Mouse (Mus musculus): ENCODE data around the gene Rps27l. TPM values are rescaled to one million over a fixed set of nuclear protein-coding genes. Genes with fewer than 3 reads are reported as not detected.

The Rps27l gene
- polyA plus RNA-seq, 1 experiment, result 1,028 TPM

DNA sequence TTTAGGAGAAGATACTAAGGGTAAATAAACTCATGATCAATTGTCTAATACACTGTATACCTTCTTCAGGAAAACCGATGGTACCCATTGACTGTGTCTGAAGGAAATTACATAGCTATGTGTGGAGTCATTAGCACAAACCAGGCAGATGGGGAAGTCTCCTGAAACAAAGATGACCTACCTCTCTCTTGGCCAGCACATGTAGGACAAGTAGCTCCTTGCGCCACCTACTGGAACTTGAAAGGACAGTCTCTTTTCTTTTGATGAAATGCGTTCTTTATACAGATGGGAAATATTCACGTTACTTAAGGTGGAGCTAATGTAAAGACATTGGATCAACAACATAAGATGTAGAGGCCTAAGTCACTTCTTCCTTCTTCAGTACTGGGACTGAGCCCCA, 7.0 kb upstream of the Rps27l start:
- no peak overlapping the region for H3K4me3 ChIP-seq (ENCODE audit: insufficient read depth, poor library complexity, severe bottlenecking)
- no peaks in the 10 kb centered on the region for H3K79me3 ChIP-seq (ENCODE audit: low read depth)
- TF ChIP-seq FOSL1 (IDR thresholded peaks at IDR 0.05; ENCODE audit: insufficient read depth, low read length, poor library complexity, severe bottlenecking) (no peak), CTCF (IDR thresholded peaks at IDR 0.05; ENCODE audit: control insufficient read depth, insufficient read depth, insufficient read length) (no peak), CEBPB (IDR thresholded peaks at IDR 0.05; ENCODE audit: low read depth) (no peak), MYOG (IDR thresholded peaks at IDR 0.05; ENCODE audit: control insufficient read depth, extremely low read depth, insufficient read length) (no peak), USF1 (IDR thresholded peaks at IDR 0.05; ENCODE audit: low read depth) (no peak), MYOD1 (IDR thresholded peaks at IDR 0.05; ENCODE audit: control insufficient read depth, insufficient read length, low read depth) (no peak), MAX (IDR thresholded peaks at IDR 0.05) (no peak)
- no peaks in the 10 kb centered on the region for H3K79me2 ChIP-seq (ENCODE audit: control insufficient read depth, insufficient read depth)
- no peaks in the 10 kb centered on the region for H3K27me3 ChIP-seq (ENCODE audit: control insufficient read depth, insufficient read depth, insufficient read length)
- no peaks in the 10 kb centered on the region for H3K36me3 ChIP-seq (ENCODE audit: control insufficient read depth, insufficient read depth)
- H3ac ChIP-seq (ENCODE audit: control insufficient read depth, insufficient read length, low read depth), result no peak overlapping the region

DNA sequence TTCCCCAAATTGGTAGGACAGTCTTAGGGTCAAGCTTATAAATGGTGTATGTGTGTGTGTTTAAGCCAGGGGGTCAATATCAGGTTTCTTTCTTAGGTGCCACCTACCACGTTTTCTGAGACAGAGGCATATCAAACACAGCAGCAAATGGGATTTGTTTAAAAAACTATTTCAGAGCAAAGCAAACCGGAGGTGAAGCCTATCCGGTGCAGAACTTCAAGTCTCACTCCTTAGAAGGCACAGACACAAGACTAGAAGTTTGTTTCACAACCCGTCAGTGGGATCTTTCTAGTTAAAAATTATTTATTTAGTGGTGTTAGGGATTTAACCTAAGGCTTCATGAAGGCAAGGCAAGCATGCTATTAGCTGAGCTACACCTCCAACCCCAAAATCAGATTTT, 725 bp upstream of the Rps27l start:
- peaks cover 12% of the 10 kb centered on the region for H3K79me3 ChIP-seq (ENCODE audit: low read depth)
- H3K4me3 ChIP-seq (ENCODE audit: insufficient read depth, poor library complexity, severe bottlenecking), result no peak overlapping the region
- no peaks in the 10 kb centered on the region for H3K27me3 ChIP-seq (ENCODE audit: control insufficient read depth, insufficient read depth, insufficient read length)
- peak overlapping the region; percentile 75 for H3ac ChIP-seq (ENCODE audit: control insufficient read depth, insufficient read length, low read depth)
- peaks cover 34% of the 10 kb centered on the region for H3K36me3 ChIP-seq (ENCODE audit: control insufficient read depth, insufficient read depth)
- peaks cover 21% of the 10 kb centered on the region for H3K79me2 ChIP-seq (ENCODE audit: control insufficient read depth, insufficient read depth)
- no peak for TF ChIP-seq MAX (IDR thresholded peaks at IDR 0.05)
- no peak for TF ChIP-seq MYOD1 (IDR thresholded peaks at IDR 0.05; ENCODE audit: control insufficient read depth, insufficient read length, low read depth)
- no peak for TF ChIP-seq CTCF (IDR thresholded peaks at IDR 0.05; ENCODE audit: control insufficient read depth, insufficient read depth, insufficient read length)
- no peak for TF ChIP-seq CEBPB (IDR thresholded peaks at IDR 0.05; ENCODE audit: low read depth)
- TF ChIP-seq MYOG (IDR thresholded peaks at IDR 0.05; ENCODE audit: control insufficient read depth, extremely low read depth, insufficient read length), result no peak
- TF ChIP-seq FOSL1 (IDR thresholded peaks at IDR 0.05; ENCODE audit: insufficient read depth, low read length, poor library complexity, severe bottlenecking), result no peak
- TF ChIP-seq USF1 (IDR thresholded peaks at IDR 0.05; ENCODE audit: low read depth), result no peak

DNA sequence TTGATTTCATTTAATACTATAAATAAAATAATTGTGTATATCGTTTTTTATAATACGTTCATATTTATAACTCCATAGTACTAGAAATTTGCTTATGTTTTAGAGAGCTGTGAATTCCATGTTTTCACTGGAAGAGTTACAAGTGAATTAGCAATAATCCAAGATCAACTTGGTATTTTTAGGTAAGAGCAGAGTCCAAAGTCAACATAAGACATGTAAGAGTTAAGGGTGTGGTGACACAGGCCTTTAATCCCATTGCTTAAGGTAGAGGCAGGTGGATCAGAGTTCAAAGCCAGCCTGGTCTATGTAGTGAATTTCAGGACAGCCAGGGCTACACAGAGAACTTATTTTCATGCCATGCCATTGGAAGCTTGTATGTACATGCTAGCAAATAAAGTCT, 2.6 kb downstream of the Rps27l start:
- peaks cover 12% of the 10 kb centered on the region for H3K79me3 ChIP-seq (ENCODE audit: low read depth)
- H3K27me3 ChIP-seq (ENCODE audit: control insufficient read depth, insufficient read depth, insufficient read length), result no peaks in the 10 kb centered on the region
- H3ac ChIP-seq (ENCODE audit: control insufficient read depth, insufficient read length, low read depth), result no peak overlapping the region
- H3K79me2 ChIP-seq (ENCODE audit: control insufficient read depth, insufficient read depth), result peaks cover 21% of the 10 kb centered on the region
- no peak for TF ChIP-seq FOSL1 (IDR thresholded peaks at IDR 0.05; ENCODE audit: insufficient read depth, low read length, poor library complexity, severe bottlenecking)
- TF ChIP-seq MYOD1 (IDR thresholded peaks at IDR 0.05; ENCODE audit: control insufficient read depth, insufficient read length, low read depth), result no peak
- TF ChIP-seq CEBPB (IDR thresholded peaks at IDR 0.05; ENCODE audit: low read depth), result no peak
- no peak for TF ChIP-seq MYOG (IDR thresholded peaks at IDR 0.05; ENCODE audit: control insufficient read depth, extremely low read depth, insufficient read length)
- TF ChIP-seq MAX (IDR thresholded peaks at IDR 0.05), result no peak
- no peak for TF ChIP-seq CTCF (IDR thresholded peaks at IDR 0.05; ENCODE audit: control insufficient read depth, insufficient read depth, insufficient read length)
- no peak for TF ChIP-seq USF1 (IDR thresholded peaks at IDR 0.05; ENCODE audit: low read depth)
- peaks cover 34% of the 10 kb centered on the region for H3K36me3 ChIP-seq (ENCODE audit: control insufficient read depth, insufficient read depth)
- no peak overlapping the region for H3K4me3 ChIP-seq (ENCODE audit: insufficient read depth, poor library complexity, severe bottlenecking)

DNA sequence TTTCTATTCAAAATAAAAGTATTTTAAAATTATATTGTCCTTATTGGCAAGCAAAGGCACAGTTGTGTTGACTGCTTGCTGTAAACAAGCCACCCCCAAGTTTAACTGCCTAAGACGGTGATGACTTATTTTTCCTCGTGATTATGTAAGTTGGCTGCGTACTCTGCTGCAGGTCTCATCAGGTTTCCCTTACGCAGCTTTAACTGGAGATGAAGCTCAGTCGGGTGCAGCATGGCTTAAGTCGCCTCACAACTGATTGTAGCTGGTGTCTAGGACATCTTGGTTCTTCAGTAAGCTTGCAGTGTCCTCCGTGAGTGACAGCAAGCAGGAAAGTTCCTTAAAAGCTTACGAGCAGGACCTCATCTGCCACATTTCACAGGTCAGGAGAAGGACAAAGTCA, 6.4 kb downstream of the Rps27l start:
- no peaks in the 10 kb centered on the region for H3K27me3 ChIP-seq (ENCODE audit: control insufficient read depth, insufficient read depth, insufficient read length)
- peaks cover 1% of the 10 kb centered on the region for H3K79me3 ChIP-seq (ENCODE audit: low read depth)
- peaks cover 7% of the 10 kb centered on the region for H3K79me2 ChIP-seq (ENCODE audit: control insufficient read depth, insufficient read depth)
- no peak overlapping the region for H3K4me3 ChIP-seq (ENCODE audit: insufficient read depth, poor library complexity, severe bottlenecking)
- H3K36me3 ChIP-seq (ENCODE audit: control insufficient read depth, insufficient read depth), result peaks cover 28% of the 10 kb centered on the region
- TF ChIP-seq CEBPB (IDR thresholded peaks at IDR 0.05; ENCODE audit: low read depth), result no peak
- TF ChIP-seq MYOG (IDR thresholded peaks at IDR 0.05; ENCODE audit: control insufficient read depth, extremely low read depth, insufficient read length), result no peak
- TF ChIP-seq MAX (IDR thresholded peaks at IDR 0.05), result no peak
- no peak for TF ChIP-seq USF1 (IDR thresholded peaks at IDR 0.05; ENCODE audit: low read depth)
- no peak for TF ChIP-seq MYOD1 (IDR thresholded peaks at IDR 0.05; ENCODE audit: control insufficient read depth, insufficient read length, low read depth)
- TF ChIP-seq CTCF (IDR thresholded peaks at IDR 0.05; ENCODE audit: control insufficient read depth, insufficient read depth, insufficient read length), result no peak
- no peak overlapping the region for H3ac ChIP-seq (ENCODE audit: control insufficient read depth, insufficient read length, low read depth)

DNA sequence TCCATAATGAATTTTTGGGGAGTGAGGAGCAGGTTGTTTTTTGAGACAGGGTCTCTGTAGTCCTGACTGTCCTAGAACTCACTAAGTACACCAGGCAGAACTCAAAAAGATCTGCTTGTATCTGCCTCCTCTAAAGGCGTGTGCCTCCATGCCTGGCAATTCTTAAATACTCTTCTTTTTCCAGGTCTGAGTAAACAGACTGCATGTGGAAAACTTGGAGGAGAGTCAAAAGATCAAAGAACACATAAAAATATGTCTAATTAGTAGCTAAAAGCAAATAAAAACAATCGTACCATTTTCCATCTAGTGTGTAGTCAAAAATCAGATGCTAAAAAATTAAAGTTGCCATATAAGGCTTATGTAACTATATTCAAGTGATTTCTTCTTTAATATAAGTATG, 7.0 kb downstream of the Rps27l start:
- Histone ChIP-seq H3K36me3 (ENCODE audit: control insufficient read depth, insufficient read depth) (peaks cover 23% of the 10 kb centered on the region), H3K79me2 (ENCODE audit: control insufficient read depth, insufficient read depth) (peaks cover 6% of the 10 kb centered on the region)

DNA sequence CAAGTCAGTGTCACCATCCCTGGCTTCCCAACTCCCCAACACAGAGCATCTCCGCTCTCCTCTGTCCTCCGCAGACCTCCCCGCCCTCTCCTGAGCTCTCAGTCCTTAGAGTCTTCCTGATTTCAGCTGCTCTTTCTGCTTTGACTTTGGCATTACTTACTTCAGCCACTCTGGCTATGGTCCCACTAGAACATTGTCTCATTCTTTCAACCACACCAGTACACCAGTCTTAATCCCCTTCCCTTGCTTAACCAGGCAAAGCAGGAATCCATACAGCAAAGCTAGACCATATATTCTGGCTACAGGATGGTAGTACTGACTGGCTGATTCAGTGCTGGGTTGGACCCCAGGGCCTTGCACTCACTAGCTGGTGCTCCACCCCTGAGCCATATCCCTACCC, 11.6 kb downstream of the Rps27l start:
- H3K79me3 ChIP-seq (ENCODE audit: low read depth), result no peaks in the 10 kb centered on the region
- no peaks in the 10 kb centered on the region for H3K27me3 ChIP-seq (ENCODE audit: control insufficient read depth, insufficient read depth, insufficient read length)
- H3K79me2 ChIP-seq (ENCODE audit: control insufficient read depth, insufficient read depth), result no peaks in the 10 kb centered on the region
- peaks cover 3% of the 10 kb centered on the region for H3K36me3 ChIP-seq (ENCODE audit: control insufficient read depth, insufficient read depth)
- TF ChIP-seq MYOG (IDR thresholded peaks at IDR 0.05; ENCODE audit: control insufficient read depth, extremely low read depth, insufficient read length) (no peak), USF1 (IDR thresholded peaks at IDR 0.05; ENCODE audit: low read depth) (no peak), MYOD1 (IDR thresholded peaks at IDR 0.05; ENCODE audit: control insufficient read depth, insufficient read length, low read depth) (no peak), MAX (IDR thresholded peaks at IDR 0.05) (no peak), CEBPB (IDR thresholded peaks at IDR 0.05; ENCODE audit: low read depth) (no peak), FOSL1 (IDR thresholded peaks at IDR 0.05; ENCODE audit: insufficient read depth, low read length, poor library complexity, severe bottlenecking) (no peak), CTCF (IDR thresholded peaks at IDR 0.05; ENCODE audit: control insufficient read depth, insufficient read depth, insufficient read length) (no peak)
- H3ac ChIP-seq (ENCODE audit: control insufficient read depth, insufficient read length, low read depth), result no peak overlapping the region
- H3K4me3 ChIP-seq (ENCODE audit: insufficient read depth, poor library complexity, severe bottlenecking), result no peak overlapping the region

More for the DNA sequence above, 7.0 kb downstream of the Rps27l start:
- Histone ChIP-seq H3K79me3 (ENCODE audit: low read depth) (peaks cover under 1% of the 10 kb centered on the region), H3K27me3 (ENCODE audit: control insufficient read depth, insufficient read depth, insufficient read length) (no peaks in the 10 kb centered on the region), H3ac (ENCODE audit: control insufficient read depth, insufficient read length, low read depth) (no peak overlapping the region), H3K4me3 (ENCODE audit: insufficient read depth, poor library complexity, severe bottlenecking) (no peak overlapping the region)
- no peak for TF ChIP-seq CEBPB (IDR thresholded peaks at IDR 0.05; ENCODE audit: low read depth)
- no peak for TF ChIP-seq MYOD1 (IDR thresholded peaks at IDR 0.05; ENCODE audit: control insufficient read depth, insufficient read length, low read depth)
- TF ChIP-seq MYOG (IDR thresholded peaks at IDR 0.05; ENCODE audit: control insufficient read depth, extremely low read depth, insufficient read length), result no peak
- TF ChIP-seq CTCF (IDR thresholded peaks at IDR 0.05; ENCODE audit: control insufficient read depth, insufficient read depth, insufficient read length), result no peak
- TF ChIP-seq USF1 (IDR thresholded peaks at IDR 0.05; ENCODE audit: low read depth), result no peak
- TF ChIP-seq FOSL1 (IDR thresholded peaks at IDR 0.05; ENCODE audit: insufficient read depth, low read length, poor library complexity, severe bottlenecking), result no peak
- TF ChIP-seq MAX (IDR thresholded peaks at IDR 0.05), result no peak
